Mouse (Mus musculus): Measurements from ENCODE around the gene Baiap2. TPM values are rescaled to one million over a fixed set of nuclear protein-coding genes. Genes with fewer than 3 reads are reported as not detected.
A peak's percentile ranks its signal among the peaks of the same experiment; 100 is the strongest.

Gene Baiap2
- polyA plus RNA-seq, 1 experiment from 2014 or later: 4.2 TPM

- Histone ChIP-seq H3K4me1 (replicated peaks; ENCODE audit: control insufficient read depth, insufficient read depth, low read length) (no peaks in the 10 kb centered on the region), H3K4me3 (ENCODE audit: low read depth, low read length) (peak within 1 kb of the TSS; percentile 50), H3K9ac (ENCODE audit: low read depth, low read length) (peak within 1 kb of the TSS; percentile 46), H3K27me3 (replicated peaks; ENCODE audit: control insufficient read depth, insufficient read depth, low read length) (peaks cover 30% of the 10 kb centered on the region), H3K27ac (ENCODE audit: low read depth, low read length) (no peak within 1 kb of the TSS), H3K9me3 (ENCODE audit: control insufficient read depth) (no peaks in the 10 kb centered on the region), H3K4me2 (replicated peaks; ENCODE audit: low read depth) (peak within 1 kb of the TSS; percentile 83), H3K36me3 (ENCODE audit: control insufficient read depth, insufficient read depth) (no peaks in the 10 kb centered on the region)
- 2% methylated on average over 52 of the region's 63 CpGs for WGBS
- no peak for ATAC-seq
- TF ChIP-seq CTCF (IDR thresholded peaks at IDR 0.05; ENCODE audit: low read depth): no peak
Observed at GRCm38 (mm10) chr11:120046553-120047191, 104.1 kb downstream of the Baiap2 start, which contains the start of gene Aatk. Gene Aatk (minus strand): TSS chr11:120047167.

- WGBS: 25% methylated on average over 23 of the region's 23 CpGs
- Histone ChIP-seq H3K27me3 (replicated peaks; ENCODE audit: control insufficient read depth, insufficient read depth, low read length) (peaks cover 30% of the 10 kb centered on the region), H3K4me2 (replicated peaks; ENCODE audit: low read depth) (peak overlapping the region; percentile 83), H3K4me3 (ENCODE audit: low read depth, low read length) (no peak overlapping the region; the same call in 1 of the 2 replicates), H3K27ac (ENCODE audit: low read depth, low read length) (no peak overlapping the region), H3K36me3 (ENCODE audit: control insufficient read depth, insufficient read depth) (no peaks in the 10 kb centered on the region), H3K9me3 (ENCODE audit: control insufficient read depth) (no peaks in the 10 kb centered on the region), H3K9ac (ENCODE audit: low read depth, low read length) (peak overlapping the region; percentile 46; the same call in 1 of the 2 replicates), H3K4me1 (replicated peaks; ENCODE audit: control insufficient read depth, insufficient read depth, low read length) (no peaks in the 10 kb centered on the region)
- TF ChIP-seq CTCF (IDR thresholded peaks at IDR 0.05; ENCODE audit: low read depth): no peak
- no peak for ATAC-seq
Observed at GRCm38 (mm10) chr11:120047531-120048251, 105.1 kb downstream of the Baiap2 start.

GRCm38 (mm10) chr11:120048252-120048556 lies 105.6 kb downstream of the Baiap2 start:
- Histone ChIP-seq H3K27me3 (replicated peaks; ENCODE audit: control insufficient read depth, insufficient read depth, low read length) (peaks cover 30% of the 10 kb centered on the region), H3K4me3 (ENCODE audit: low read depth, low read length) (no peak overlapping the region), H3K9me3 (ENCODE audit: control insufficient read depth) (no peaks in the 10 kb centered on the region), H3K4me2 (replicated peaks; ENCODE audit: low read depth) (peak overlapping the region; percentile 35; the same call in 1 of the 2 replicates), H3K27ac (ENCODE audit: low read depth, low read length) (no peak overlapping the region), H3K4me1 (replicated peaks; ENCODE audit: control insufficient read depth, insufficient read depth, low read length) (no peaks in the 10 kb centered on the region), H3K9ac (ENCODE audit: low read depth, low read length) (no peak overlapping the region), H3K36me3 (ENCODE audit: control insufficient read depth, insufficient read depth) (no peaks in the 10 kb centered on the region)
- 19% methylated on average over 22 of the region's 23 CpGs for WGBS
- no peak for ATAC-seq
- peak; percentile 42 for TF ChIP-seq CTCF (IDR thresholded peaks at IDR 0.05; ENCODE audit: low read depth)

GRCm38 (mm10) chr11:120049067-120049466 lies 106.5 kb downstream of the Baiap2 start:
- Histone ChIP-seq H3K4me2 (replicated peaks; ENCODE audit: low read depth) (no peak overlapping the region), H3K9ac (ENCODE audit: low read depth, low read length) (no peak overlapping the region), H3K4me1 (replicated peaks; ENCODE audit: control insufficient read depth, insufficient read depth, low read length) (no peaks in the 10 kb centered on the region), H3K27ac (ENCODE audit: low read depth, low read length) (no peak overlapping the region), H3K36me3 (ENCODE audit: control insufficient read depth, insufficient read depth) (no peaks in the 10 kb centered on the region), H3K27me3 (replicated peaks; ENCODE audit: control insufficient read depth, insufficient read depth, low read length) (peaks cover 30% of the 10 kb centered on the region), H3K4me3 (ENCODE audit: low read depth, low read length) (no peak overlapping the region), H3K9me3 (ENCODE audit: control insufficient read depth) (no peaks in the 10 kb centered on the region)
- TF ChIP-seq CTCF (IDR thresholded peaks at IDR 0.05; ENCODE audit: low read depth): no peak
- 87% methylated on average over 8 of the region's 8 CpGs for WGBS
- no peak for ATAC-seq

- Histone ChIP-seq H3K27me3 (replicated peaks; ENCODE audit: control insufficient read depth, insufficient read depth, low read length) (peaks cover 26% of the 10 kb centered on the region), H3K4me2 (replicated peaks; ENCODE audit: low read depth) (no peak overlapping the region), H3K9me3 (ENCODE audit: control insufficient read depth) (no peaks in the 10 kb centered on the region), H3K36me3 (ENCODE audit: control insufficient read depth, insufficient read depth) (no peaks in the 10 kb centered on the region), H3K9ac (ENCODE audit: low read depth, low read length) (no peak overlapping the region), H3K4me3 (ENCODE audit: low read depth, low read length) (no peak overlapping the region), H3K27ac (ENCODE audit: low read depth, low read length) (no peak overlapping the region), H3K4me1 (replicated peaks; ENCODE audit: control insufficient read depth, insufficient read depth, low read length) (no peaks in the 10 kb centered on the region)
- TF ChIP-seq CTCF (IDR thresholded peaks at IDR 0.05; ENCODE audit: low read depth): no peak
- ATAC-seq: no peak
- 54% methylated on average over 14 of the region's 14 CpGs for WGBS
Observed at GRCm38 (mm10) chr11:120051124-120051811, 108.7 kb downstream of the Baiap2 start.

GRCm38 (mm10) chr11:120052274-120052673 lies 109.7 kb downstream of the Baiap2 start:
- H3K4me3 ChIP-seq (ENCODE audit: low read depth, low read length): no peak overlapping the region
- 47% methylated on average over 9 of the region's 9 CpGs for WGBS
- H3K36me3 ChIP-seq (ENCODE audit: control insufficient read depth, insufficient read depth): no peaks in the 10 kb centered on the region
- H3K27me3 ChIP-seq (replicated peaks; ENCODE audit: control insufficient read depth, insufficient read depth, low read length): peaks cover 17% of the 10 kb centered on the region; the same call in 1 of the 2 replicates
- H3K4me1 ChIP-seq (replicated peaks; ENCODE audit: control insufficient read depth, insufficient read depth, low read length): no peaks in the 10 kb centered on the region
- no peaks in the 10 kb centered on the region for H3K9me3 ChIP-seq (ENCODE audit: control insufficient read depth)
- no peak overlapping the region for H3K4me2 ChIP-seq (replicated peaks; ENCODE audit: low read depth)
- H3K27ac ChIP-seq (ENCODE audit: low read depth, low read length): no peak overlapping the region
- peak; percentile 19; the same call in 1 of the 2 replicates for ATAC-seq
- H3K9ac ChIP-seq (ENCODE audit: low read depth, low read length): no peak overlapping the region
- no peak for TF ChIP-seq CTCF (IDR thresholded peaks at IDR 0.05; ENCODE audit: low read depth)
